Mouse (Mus musculus) megakaryocyte progenitor cell, adult 5-6 weeks (primary cell): Measurements from ENCODE around the gene Dcdc2a. TPM values are rescaled to one million over a fixed set of nuclear protein-coding genes. Genes with fewer than 3 reads are reported as not detected.

Experiments used
- ATAC-seq: replicated peaks from 2 replicates; pipeline ENCODE4 v1.8.0; 2016; ENCODE audit warnings: mild to moderate bottlenecking, moderate TSS enrichment, inconsistent platforms; ENCODE audit not compliant: poor library complexity
- total RNA-seq, 2 experiments: library from RNA; stranded (forward) in 1 of 2; stranded (reverse) in 1 of 2; fragments of 157-497, 149-512 nt in 1 of 2; fragments of 200-1000 nt in 1 of 2; gene quantifications; 2 replicates each; pipeline versions ENCODE4 v1.2.3 to v1.2.4; 2015 to 2017

Dcdc2a gene
- total RNA-seq, 2 experiments from 2014 or later: not detected

GRCm38 (mm10) chr13:25162594-25162993 is 106.8 kb downstream of the Dcdc2a start:
- ATAC-seq: no peak

- no peak for ATAC-seq
Measured at GRCm38 (mm10) chr13:25168891-25169290, 113.1 kb downstream of the Dcdc2a start.

- ATAC-seq: no peak
Measured at GRCm38 (mm10) chr13:25177835-25178234, 122.0 kb downstream of the Dcdc2a start.

GRCm38 (mm10) chr13:25178236-25179001 is 122.6 kb downstream of the Dcdc2a start:
- no peak for ATAC-seq

- no peak for ATAC-seq
Measured at GRCm38 (mm10) chr13:25186436-25187325, 130.9 kb downstream of the Dcdc2a start.

GRCm38 (mm10) chr13:25187326-25187710 is 131.5 kb downstream of the Dcdc2a start:
- ATAC-seq: peak; percentile 60

- no peak for ATAC-seq
Measured at GRCm38 (mm10) chr13:25189419-25190144, 133.8 kb downstream of the Dcdc2a start.

GRCm38 (mm10) chr13:25190218-25190617 is 134.4 kb downstream of the Dcdc2a start:
- no peak for ATAC-seq

- ATAC-seq: no peak
Measured at GRCm38 (mm10) chr13:25195706-25196105, 139.9 kb downstream of the Dcdc2a start.

- no peak for ATAC-seq
Measured at GRCm38 (mm10) chr13:25199916-25200315, 144.1 kb downstream of the Dcdc2a start.

GRCm38 (mm10) chr13:25206950-25207349 is 151.1 kb downstream of the Dcdc2a start:
- ATAC-seq: no peak

- peak; percentile 48; the same call in 1 of the 2 replicates for ATAC-seq
Measured at GRCm38 (mm10) chr13:25218394-25218793, 162.6 kb downstream of the Dcdc2a start.

- ATAC-seq: no peak
Measured at GRCm38 (mm10) chr13:25220186-25220787, 164.5 kb downstream of the Dcdc2a start.

- ATAC-seq: no peak
Measured at GRCm38 (mm10) chr13:25251893-25252292, 196.1 kb downstream of the Dcdc2a start.

GRCm38 (mm10) chr13:25254478-25255263 is 198.9 kb downstream of the Dcdc2a start:
- ATAC-seq: no peak

- ATAC-seq: no peak
Measured at GRCm38 (mm10) chr13:25257608-25258007, 201.8 kb downstream of the Dcdc2a start.
